Mouse (Mus musculus) heart, embryonic 13.5 days (tissue): ENCODE data around the gene Rdh16. TPM values are rescaled to one million over a fixed set of nuclear protein-coding genes. Genes with fewer than 3 reads are reported as not detected.
"Not testable (repeated sequence)": the region's sequence is repeated elsewhere in the genome, so short reads cannot be mapped to it uniquely, and the experiment has no call there.

ENCODE experiments used
- ATAC-seq: fragments of 200-750 bp; cut with Nextera tagmentation; 2 replicates; pipeline ENCODE4 v1.8.0; 2017; ENCODE audit warnings: moderate TSS enrichment; ENCODE audit not compliant: insufficient number of reproducible peaks, low FRiP score, low TSS enrichment; ENCODE audit errors: extremely low read depth
- H3K27ac ChIP-seq: fragments of 300-500 bp; sonication (generic); replicated peaks from 2 replicates; pipeline ENCODE4 v1.5.1; 2015; ENCODE audit warnings: moderate library complexity, mild to moderate bottlenecking, inconsistent platforms
- H3K27me3 ChIP-seq: fragments of 300-500 bp; sonication (generic); replicated peaks from 2 replicates; pipeline ENCODE4 v1.6.1; 2015; ENCODE audit warnings: mild to moderate bottlenecking, inconsistent platforms
- H3K36me3 ChIP-seq: fragments of 300-500 bp; sonication (generic); 2 replicates; pipeline ENCODE4 v1.6.1; 2015; ENCODE audit warnings: mild to moderate bottlenecking, inconsistent platforms
- H3K4me1 ChIP-seq: fragments of 300-500 bp; sonication (generic); 2 replicates; pipeline ENCODE4 v1.6.1; 2015; ENCODE audit warnings: inconsistent platforms
- H3K4me2 ChIP-seq: fragments of 300-500 bp; sonication (generic); 2 replicates; pipeline ENCODE4 v1.6.1; 2015; ENCODE audit warnings: inconsistent platforms, mild to moderate bottlenecking, moderate library complexity
- H3K4me3 ChIP-seq: fragments of 300-500 bp; sonication (generic); 2 replicates; pipeline ENCODE4 v1.5.1; 2015; ENCODE audit warnings: moderate library complexity, mild to moderate bottlenecking, inconsistent platforms
- H3K9ac ChIP-seq: fragments of 300-500 bp; sonication (generic); 2 replicates; pipeline ENCODE4 v1.6.1; 2015; ENCODE audit warnings: inconsistent platforms, mild to moderate bottlenecking, moderate library complexity
- H3K9me3 ChIP-seq: fragments of 300-500 bp; sonication (generic); 2 replicates; pipeline ENCODE4 v1.6.1; 2016; ENCODE audit warnings: inconsistent platforms
- WGBS: fragments of 180-500 bp; shearing (Covaris S2); methylation state at CpG from one replicate; pipeline ENCODE4 v1.1.7; 2015; ENCODE audit warnings: mixed read lengths; 5-methylcytosine and 5-hydroxymethylcytosine counted together
- polyA plus RNA-seq: library from polyadenylated mRNA; unstranded; fragments of >200 nt; fragmentation: Nextera tagmentation; extraction: Ambion mirVana; gene quantifications from 2 replicates; pipeline ENCODE4 v1.2.1, GENCODE M21; 2015

Rdh16 gene
- not detected in 2 replicates for polyA plus RNA-seq

- Histone ChIP-seq H3K4me1 (no peaks in the 10 kb centered on the region), H3K9me3 (no peaks in the 10 kb centered on the region), H3K27ac (no peak within 1 kb of the TSS), H3K36me3 (no peaks in the 10 kb centered on the region), H3K9ac (no peak within 1 kb of the TSS), H3K4me3 (no peak within 1 kb of the TSS), H3K4me2 (no peak within 1 kb of the TSS), H3K27me3 (no peaks in the 10 kb centered on the region)
- ATAC-seq = no peak
- WGBS = 72% methylated on average over 6 of the region's 6 CpGs
Measured at GRCm38 (mm10) chr10:127800891-127801290, at the start of gene Rdh16. TSS of gene Rdh16 (plus strand) at chr10:127801152.

GRCm38 (mm10) chr10:127751548-127751947 is 49.4 kb upstream of the Rdh16 start, which contains the start of gene Gpr182:
TSS of gene Gpr182 (minus strand) at chr10:127751732.
- peak within 1 kb of the TSS; percentile 66 for H3K4me2 ChIP-seq
- H3K4me3 ChIP-seq = peak within 1 kb of the TSS; percentile 52
- no peaks in the 10 kb centered on the region for H3K9me3 ChIP-seq
- peak; percentile 48; the same call in 1 of the 2 replicates for ATAC-seq
- H3K36me3 ChIP-seq = peaks cover 22% of the 10 kb centered on the region
- peaks cover 37% of the 10 kb centered on the region for H3K4me1 ChIP-seq
- H3K27me3 ChIP-seq = no peaks in the 10 kb centered on the region
- 34% methylated on average over 8 of the region's 8 CpGs for WGBS
- H3K27ac ChIP-seq = peak within 1 kb of the TSS; percentile 69
- peak within 1 kb of the TSS; percentile 76 for H3K9ac ChIP-seq

- Histone ChIP-seq H3K27ac (peak overlapping the region; percentile 81), H3K9me3 (no peaks in the 10 kb centered on the region), H3K36me3 (no peaks in the 10 kb centered on the region), H3K27me3 (no peaks in the 10 kb centered on the region), H3K4me1 (peaks cover 32% of the 10 kb centered on the region), H3K9ac (no peak overlapping the region), H3K4me2 (no peak overlapping the region; the same call in 1 of the 2 replicates), H3K4me3 (no peak overlapping the region)
- 52% methylated on average over 6 of the region's 6 CpGs for WGBS
- no peak for ATAC-seq
Measured at GRCm38 (mm10) chr10:127754566-127755166, 46.3 kb upstream of the Rdh16 start.

- 39% methylated on average over 3 of the region's 3 CpGs for WGBS
- H3K27ac ChIP-seq = peak overlapping the region; percentile 81
Measured at GRCm38 (mm10) chr10:127755246-127755645, 45.7 kb upstream of the Rdh16 start.

GRCm38 (mm10) chr10:127755770-127756468 is 45.0 kb upstream of the Rdh16 start:
- no peak for ATAC-seq
- Histone ChIP-seq H3K27me3 (no peaks in the 10 kb centered on the region), H3K9ac (peak overlapping the region; percentile 52), H3K4me1 (peaks cover 32% of the 10 kb centered on the region), H3K27ac (peak overlapping the region; percentile 81), H3K4me3 (peak overlapping the region; percentile 37), H3K36me3 (no peaks in the 10 kb centered on the region), H3K4me2 (peak overlapping the region; percentile 66), H3K9me3 (no peaks in the 10 kb centered on the region)
- 20% methylated on average over 18 of the region's 18 CpGs for WGBS

More at GRCm38 (mm10) chr10:127755246-127755645, 45.7 kb upstream of the Rdh16 start:
- peaks cover 32% of the 10 kb centered on the region for H3K4me1 ChIP-seq
- no peaks in the 10 kb centered on the region for H3K27me3 ChIP-seq
- no peak for ATAC-seq
- H3K36me3 ChIP-seq = no peaks in the 10 kb centered on the region
- no peaks in the 10 kb centered on the region for H3K9me3 ChIP-seq
- H3K4me2 ChIP-seq = no peak overlapping the region
- no peak overlapping the region for H3K4me3 ChIP-seq
- no peak overlapping the region for H3K9ac ChIP-seq

GRCm38 (mm10) chr10:127759181-127760110 is 41.5 kb upstream of the Rdh16 start, which contains the start of the genes Rdh1 and Rdh16f1:
TSS of gene Rdh1 (plus strand) at chr10:127759721.
TSS of gene Rdh16f1 (plus strand) at chr10:127759787.
- Histone ChIP-seq H3K27ac (peak within 1 kb of the TSS; percentile 42), H3K27me3 (no peaks in the 10 kb centered on the region), H3K4me1 (peaks cover 27% of the 10 kb centered on the region), H3K4me2 (no peak within 1 kb of the TSS), H3K4me3 (no peak within 1 kb of the TSS), H3K9ac (no peak within 1 kb of the TSS), H3K9me3 (no peaks in the 10 kb centered on the region), H3K36me3 (no peaks in the 10 kb centered on the region)
- ATAC-seq = no peak
- 56% methylated on average over 9 of the region's 9 CpGs for whole genome bisulfite sequencing

GRCm38 (mm10) chr10:127762926-127763325 is 38.0 kb upstream of the Rdh16 start:
- not testable (repeated sequence) for H3K4me3 ChIP-seq, H3K9ac ChIP-seq, H3K36me3 ChIP-seq, H3K27ac ChIP-seq, H3K9me3 ChIP-seq, H3K4me1 ChIP-seq, ATAC-seq, H3K4me2 ChIP-seq, H3K27me3 ChIP-seq
- WGBS = 79% methylated on average over 10 of the region's 10 CpGs

- ATAC-seq = no peak
- Histone ChIP-seq H3K4me3 (no peak overlapping the region), H3K27ac (no peak overlapping the region), H3K9ac (no peak overlapping the region), H3K9me3 (no peaks in the 10 kb centered on the region), H3K4me1 (no peaks in the 10 kb centered on the region), H3K27me3 (no peaks in the 10 kb centered on the region), H3K4me2 (no peak overlapping the region), H3K36me3 (no peaks in the 10 kb centered on the region)
- WGBS = 52% methylated on average over 12 of the region's 12 CpGs
Measured at GRCm38 (mm10) chr10:127763914-127764680, 36.9 kb upstream of the Rdh16 start.

- no peak overlapping the region for H3K9ac ChIP-seq
- H3K4me1 ChIP-seq = no peaks in the 10 kb centered on the region
- 68% methylated on average over 1 of the region's 1 CpGs for WGBS
- H3K27ac ChIP-seq = no peak overlapping the region
- no peak for ATAC-seq
- H3K4me2 ChIP-seq = no peak overlapping the region
- H3K4me3 ChIP-seq = no peak overlapping the region
- no peaks in the 10 kb centered on the region for H3K27me3 ChIP-seq
- no peaks in the 10 kb centered on the region for H3K36me3 ChIP-seq
- no peaks in the 10 kb centered on the region for H3K9me3 ChIP-seq
Measured at GRCm38 (mm10) chr10:127766564-127766963, 34.4 kb upstream of the Rdh16 start.

GRCm38 (mm10) chr10:127776011-127776410 is 24.9 kb upstream of the Rdh16 start, which contains the start of gene Rdh9:
TSS of gene Rdh9 (plus strand) at chr10:127776386.
- WGBS = 68% methylated on average over 2 of the region's 2 CpGs
- Histone ChIP-seq H3K9me3 (no peaks in the 10 kb centered on the region), H3K27me3 (no peaks in the 10 kb centered on the region), H3K4me2 (no peak within 1 kb of the TSS), H3K27ac (no peak within 1 kb of the TSS), H3K9ac (no peak within 1 kb of the TSS), H3K36me3 (no peaks in the 10 kb centered on the region), H3K4me3 (no peak within 1 kb of the TSS), H3K4me1 (no peaks in the 10 kb centered on the region)
- no peak for ATAC-seq
